Mouse (Mus musculus) granulocyte monocyte progenitor cell, adult 5-6 weeks (primary cell): ENCODE data around the gene Creg2. TPM values are rescaled to one million over a fixed set of nuclear protein-coding genes. Genes with fewer than 3 reads are reported as not detected.

Source experiments
- total RNA-seq, 2 experiments: library from RNA; stranded (forward) in 1 of 2; stranded (reverse) in 1 of 2; fragments of 200-712, 200-1000 nt in 1 of 2; fragments of >200 nt in 1 of 2; fragmentation: Nextera tagmentation in 1 of 2; gene quantifications; 2 replicates each; pipeline ENCODE4 v1.2.3; 2014 to 2017

Creg2 gene
- total RNA-seq, 2 experiments from 2014 or later, result not detected

Other genes with a start within 250 kb of the Creg2 start
- gene Tbc1d8, start 172.7 kb downstream of the Creg2 start, total RNA-seq (2014; fragmentation: Nextera tagmentation), result 14.2 and 44.5 TPM in 2 replicates
- gene Tbc1d8, start 172.7 kb downstream of the Creg2 start, total RNA-seq (2017), result 9.7 and 13.8 TPM in 2 replicates
- 16.3 and 28.7 TPM in 2 replicates for gene Cnot11, start 116.5 kb downstream of the Creg2 start, total RNA-seq (2014; fragmentation: Nextera tagmentation)
- gene Cnot11, start 116.5 kb downstream of the Creg2 start, total RNA-seq (2017), result 25.9 and 28.3 TPM in 2 replicates
- 34.0 and 37.2 TPM in 2 replicates for gene Rnf149, start 74.1 kb downstream of the Creg2 start, total RNA-seq (2014; fragmentation: Nextera tagmentation)
- gene Rnf149, start 74.1 kb downstream of the Creg2 start, total RNA-seq (2017), result 34.6 and 34.8 TPM in 2 replicates
- not detected in 2 replicates for gene Rfx8, start 69.5 kb upstream of the Creg2 start, total RNA-seq (2014; fragmentation: Nextera tagmentation)
- 0.86 TPM in 1 of 2 replicates, not detected in the other for gene Rfx8, start 69.5 kb upstream of the Creg2 start, total RNA-seq (2017)
- not detected in 2 replicates for gene Gm3646, start 153.9 kb upstream of the Creg2 start, total RNA-seq (2014; fragmentation: Nextera tagmentation)
- gene Gm3646, start 153.9 kb upstream of the Creg2 start, total RNA-seq (2017), result not detected in 2 replicates
- gene Map4k4, start 249.4 kb upstream of the Creg2 start, total RNA-seq (2014; fragmentation: Nextera tagmentation), result 24.6 and 38.5 TPM in 2 replicates
- gene Map4k4, start 249.4 kb upstream of the Creg2 start, total RNA-seq (2017), result 58.2 and 64.7 TPM in 2 replicates